Mouse (Mus musculus) kidney, adult 2 months (tissue): ENCODE measurements around the gene Map3k1. TPM values are rescaled to one million over a fixed set of nuclear protein-coding genes. Genes with fewer than 3 reads are reported as not detected.

Experiments used
- DNase-seq: peaks from one replicate; pipeline ENCODE4 v3.0.0; 2021
- H3K27ac ChIP-seq: fragments of 200-500 bp; 2 replicates; pipeline ENCODE4 v1.5.1; 2012; ENCODE audit warnings: low read depth, low read length, control low read depth, inconsistent platforms; ENCODE audit not compliant: insufficient read depth
- H3K27me3 ChIP-seq: fragments of 200-500 bp; replicated peaks from 2 replicates; pipeline ENCODE4 v1.6.1; 2012; ENCODE audit warnings: mild to moderate bottlenecking, moderate library complexity, low read length, inconsistent platforms; ENCODE audit not compliant: control insufficient read depth, insufficient read depth
- H3K36me3 ChIP-seq: fragments of 200-500 bp; 2 replicates; pipeline ENCODE4 v1.6.1; 2012; ENCODE audit warnings: mild to moderate bottlenecking, moderate library complexity, low read length, inconsistent platforms; ENCODE audit not compliant: control insufficient read depth, insufficient read depth
- H3K4me1 ChIP-seq: fragments of 200-500 bp; 2 replicates; pipeline ENCODE4 v1.6.1; 2011; ENCODE audit warnings: low read length; ENCODE audit not compliant: control insufficient read depth, insufficient read depth
- H3K4me3 ChIP-seq: fragments of 200-500 bp; 2 replicates; pipeline ENCODE4 v1.5.1; 2011; ENCODE audit warnings: mild to moderate bottlenecking, low read depth, low read length, control low read depth; ENCODE audit not compliant: insufficient read depth
- CTCF ChIP-seq: fragments of 200-500 bp; conservative IDR thresholded peaks from 2 replicates; pipeline ENCODE4 v1.5.1; 2011; ENCODE audit warnings: low read depth, mild to moderate bottlenecking, control low read depth, low read length, moderate library complexity, mixed read lengths; ENCODE audit not compliant: insufficient read depth, insufficient read length
- POLR2A ChIP-seq: fragments of 200-500 bp; IDR thresholded peaks from one replicate; pipeline ENCODE4 v1.6.1; 2011; ENCODE audit warnings: low read depth, low read length, control low read depth
- WGBS: fragments of 180-500 bp; shearing (Covaris S2); methylation state at CpG from one replicate; pipeline ENCODE4 v1.1.7; 2018; 5-methylcytosine and 5-hydroxymethylcytosine counted together
- polyA plus RNA-seq: library from polyadenylated mRNA; depleted of rRNA; stranded (reverse); fragments of >200 nt; gene quantifications from 2 replicates; pipeline ENCODE4 v1.2.3, GENCODE M21; 2012; rRNA removed

The Map3k1 gene
- polyA plus RNA-seq: 16.6 and 17.8 TPM in 2 replicates

DNA sequence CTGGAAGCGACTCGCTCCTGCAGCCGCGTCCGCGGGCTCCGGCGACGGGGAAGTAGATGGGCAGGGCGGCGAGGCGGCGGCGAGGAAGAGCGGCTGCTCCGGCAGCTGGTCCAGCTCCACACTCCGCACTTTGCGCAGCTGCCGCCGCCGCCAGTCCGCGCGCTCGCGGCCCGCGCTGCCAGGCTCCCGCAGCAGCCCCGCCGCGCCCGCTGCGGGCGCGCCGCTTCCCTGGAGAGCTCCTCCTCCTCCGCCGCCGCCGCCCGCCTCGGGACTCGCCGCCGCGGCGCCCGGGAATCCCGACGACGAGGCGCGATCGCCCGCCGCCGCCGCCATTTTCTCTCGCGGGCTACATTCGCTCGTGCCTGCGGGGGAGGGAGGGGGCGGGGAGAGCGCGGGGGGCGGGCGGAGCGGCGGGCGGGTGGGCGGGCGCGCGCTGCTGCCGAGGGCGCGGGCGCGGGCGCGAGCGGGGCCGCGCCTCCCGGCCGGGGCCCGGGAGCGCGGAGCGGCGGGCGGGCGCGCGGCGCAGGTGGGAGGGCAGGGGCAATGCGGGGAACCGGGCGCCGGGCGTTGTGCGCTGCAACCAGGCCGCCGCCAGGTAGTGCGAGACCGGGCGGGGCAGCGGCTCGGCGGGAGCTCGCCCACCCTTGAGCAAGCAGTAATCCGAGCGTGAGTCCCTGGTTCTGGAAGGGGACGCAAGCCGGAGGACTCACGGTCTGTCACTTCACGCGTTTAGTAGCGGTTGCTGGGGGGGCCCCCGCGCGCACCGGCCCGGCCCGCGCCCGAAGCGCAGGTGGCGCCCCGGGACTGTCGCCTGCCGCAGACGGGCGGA is at the start of gene Map3k1:
Gene Map3k1, minus strand, starts transcription at position 357 of the 829 bp plus-strand sequence.
- Histone ChIP-seq H3K27me3 (no peaks in the 10 kb centered on the region), H3K4me3 (peak within 1 kb of the TSS; percentile 94), H3K4me1 (peaks cover 18% of the 10 kb centered on the region), H3K27ac (peak within 1 kb of the TSS; percentile 99), H3K36me3 (no peaks in the 10 kb centered on the region)
- WGBS: 3% methylated on average over 100 of the region's 136 CpGs
- no peak for TF ChIP-seq CTCF
- peak; percentile 5 for TF ChIP-seq POLR2A
- DNase-seq: peak; percentile 74

DNA sequence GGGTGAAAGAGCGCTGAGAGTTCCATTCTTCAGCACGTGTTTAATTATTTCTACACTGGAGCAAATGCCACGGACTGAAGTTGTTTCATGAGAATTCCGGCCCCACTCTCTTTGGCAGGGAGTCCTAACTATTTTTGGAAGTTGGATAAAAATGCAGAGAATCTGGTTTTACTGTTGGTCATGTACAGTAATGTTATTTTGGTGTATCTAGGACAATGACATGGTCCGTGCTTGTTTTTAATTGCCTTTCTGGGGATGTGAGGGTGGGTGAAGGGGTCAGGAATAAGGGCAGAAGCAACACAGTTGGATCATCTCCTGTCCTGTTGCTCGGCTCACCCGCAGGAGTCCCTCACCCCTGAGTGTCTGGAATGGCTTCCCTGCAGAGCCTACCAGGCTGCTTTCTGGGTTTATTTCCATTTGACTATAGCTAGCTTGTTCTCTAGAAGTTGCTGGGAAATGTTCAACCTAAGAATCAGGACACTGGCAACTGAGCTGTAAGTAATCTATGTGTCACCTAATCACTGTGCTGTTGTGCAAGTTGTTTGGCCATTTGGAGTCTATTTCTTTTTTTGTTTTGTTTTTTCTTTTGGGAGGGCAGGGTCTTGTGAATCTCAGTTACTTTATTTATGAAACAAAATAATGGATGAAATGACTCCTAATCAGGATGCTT is 48.1 kb upstream of the Map3k1 start:
- WGBS: 32% methylated on average over 7 of the region's 7 CpGs
- peak; percentile 60 for DNase-seq

GRCm38 (mm10) chr13:111856232-111856631 is 47.4 kb upstream of the Map3k1 start:
- no peaks in the 10 kb centered on the region; the same call in 1 of the 2 replicates for H3K27me3 ChIP-seq
- H3K4me3 ChIP-seq: no peak overlapping the region
- peak; percentile 34 for DNase-seq
- TF ChIP-seq CTCF (no peak), POLR2A (no peak)
- WGBS: 50% methylated on average over 7 of the region's 7 CpGs
- peaks cover 2% of the 10 kb centered on the region; the same call in 1 of the 2 replicates for H3K4me1 ChIP-seq
- H3K27ac ChIP-seq: no peak overlapping the region
- no peaks in the 10 kb centered on the region for H3K36me3 ChIP-seq

More for the DNA sequence above, 48.1 kb upstream of the Map3k1 start:
- no peak for TF ChIP-seq POLR2A
- Histone ChIP-seq H3K36me3 (no peaks in the 10 kb centered on the region), H3K4me3 (no peak overlapping the region), H3K27me3 (no peaks in the 10 kb centered on the region; the same call in 1 of the 2 replicates), H3K4me1 (peaks cover 2% of the 10 kb centered on the region; the same call in 1 of the 2 replicates), H3K27ac (0 out of 2 replicates have a peak overlapping the region, but pooled peaks have one; percentile 16)

- Histone ChIP-seq H3K27ac (no peak overlapping the region), H3K27me3 (no peaks in the 10 kb centered on the region), H3K36me3 (no peaks in the 10 kb centered on the region), H3K4me3 (no peak overlapping the region), H3K4me1 (peaks cover 2% of the 10 kb centered on the region; the same call in 1 of the 2 replicates)
- 76% methylated on average over 9 of the region's 9 CpGs for WGBS
- no peak for DNase-seq
- TF ChIP-seq POLR2A (no peak), CTCF (no peak)
These were observed 43.8 kb upstream of the Map3k1 start for GRCm38 (mm10) chr13:111852451-111853224.

DNA sequence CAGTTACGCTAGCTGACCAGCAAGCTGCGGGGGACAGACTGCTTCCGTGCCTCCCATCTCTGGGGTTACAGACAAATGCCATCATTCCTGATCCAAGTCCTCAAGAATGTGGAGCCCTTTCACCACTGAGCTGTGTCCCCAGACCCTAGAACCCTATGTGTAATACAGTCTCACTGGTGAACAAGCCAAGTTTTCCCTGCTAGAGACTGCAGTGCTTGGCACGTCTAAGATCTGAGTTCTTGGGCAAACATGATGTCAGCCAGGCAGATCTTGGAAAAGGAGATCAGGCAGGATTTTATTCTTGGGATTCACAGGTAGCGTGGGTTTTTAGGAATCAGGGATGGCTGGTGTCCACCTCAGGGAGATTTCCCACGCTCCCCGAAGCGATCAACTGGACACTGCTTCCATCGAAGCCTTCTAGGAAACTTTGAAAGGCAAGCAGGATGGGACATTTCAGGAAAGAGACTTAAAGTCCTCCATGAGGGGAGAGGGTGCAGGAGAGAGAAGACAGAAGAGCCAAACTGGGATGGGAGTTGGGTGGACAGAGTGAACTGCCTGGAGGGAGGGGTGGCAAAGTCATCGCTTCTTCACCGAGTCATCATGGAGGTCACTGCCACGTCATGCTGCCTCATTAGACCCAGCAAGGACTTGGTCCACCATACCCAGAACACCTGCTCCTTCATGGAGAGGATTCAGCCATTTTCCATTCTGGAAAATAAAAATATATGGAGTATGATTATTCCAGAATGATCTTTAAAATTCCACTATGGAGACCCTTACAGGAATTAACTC is 41.4 kb upstream of the Map3k1 start:
- Histone ChIP-seq H3K36me3 (no peaks in the 10 kb centered on the region), H3K27me3 (no peaks in the 10 kb centered on the region), H3K4me1 (peaks cover 2% of the 10 kb centered on the region; the same call in 1 of the 2 replicates), H3K4me3 (no peak overlapping the region), H3K27ac (no peak overlapping the region)
- DNase-seq: no peak
- 93% methylated on average over 12 of the region's 12 CpGs for WGBS
- TF ChIP-seq POLR2A (no peak), CTCF (no peak)

GRCm38 (mm10) chr13:111845471-111845870 is 36.7 kb upstream of the Map3k1 start:
- H3K27me3 ChIP-seq: no peaks in the 10 kb centered on the region
- DNase-seq: peak; percentile 90
- TF ChIP-seq POLR2A: no peak
- TF ChIP-seq CTCF: no peak
- H3K4me3 ChIP-seq: no peak overlapping the region
- peak overlapping the region; percentile 49; the same call in 1 of the 2 replicates for H3K27ac ChIP-seq
- 20% methylated on average over 9 of the region's 9 CpGs for WGBS
- H3K36me3 ChIP-seq: no peaks in the 10 kb centered on the region
- peaks cover 3% of the 10 kb centered on the region; the same call in 1 of the 2 replicates for H3K4me1 ChIP-seq
